Mouse (Mus musculus): ENCODE data around the gene B3gnt3.

Gene B3gnt3

GRCm38 (mm10) chr8:71676803-71677202 is 24.8 kb downstream of the B3gnt3 start:
- no peak for DNase-seq

- peak; percentile 63 for DNase-seq
Observed at GRCm38 (mm10) chr8:71676020-71676741, 25.4 kb downstream of the B3gnt3 start, which contains the start of gene Jak3. Gene Jak3 (plus strand): TSS chr8:71676296.

GRCm38 (mm10) chr8:71675456-71676019 is 26.1 kb downstream of the B3gnt3 start:
- DNase-seq: no peak

- no peak for DNase-seq
Observed at GRCm38 (mm10) chr8:71674071-71674470, 27.5 kb downstream of the B3gnt3 start.

DNA sequence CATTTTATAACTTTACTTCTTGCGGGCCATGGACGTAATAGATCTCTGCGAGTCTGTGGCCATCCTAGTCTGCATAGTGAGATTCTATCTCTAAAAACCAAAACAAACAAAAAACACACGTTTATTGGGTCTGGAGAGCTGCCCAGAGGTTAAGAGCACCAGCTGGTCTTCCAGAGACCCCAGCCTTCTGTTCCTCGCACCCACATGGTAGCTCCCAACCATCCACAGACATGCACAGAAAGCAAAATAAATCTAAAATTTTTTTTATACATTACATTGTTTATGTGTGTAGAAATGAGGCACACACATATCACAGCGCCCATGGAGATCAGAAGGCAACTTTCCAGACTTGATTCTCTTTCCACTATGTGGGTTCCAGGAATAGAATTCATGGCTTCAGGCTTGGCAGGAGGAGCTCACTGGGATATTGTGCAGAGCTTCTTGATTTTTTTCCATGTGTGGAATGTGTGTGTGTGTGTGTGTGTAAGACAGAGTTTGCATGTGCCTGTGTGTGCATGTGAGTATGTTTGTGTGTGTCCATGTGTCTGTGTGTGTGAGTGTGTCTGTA is 29.3 kb downstream of the B3gnt3 start:
- DNase-seq: no peak

GRCm38 (mm10) chr8:71671549-71671965 is 30.0 kb downstream of the B3gnt3 start, which contains the start of gene Unc13a:
Gene Unc13a (minus strand): TSS chr8:71671757.
- peak; percentile 91 for DNase-seq

DNA sequence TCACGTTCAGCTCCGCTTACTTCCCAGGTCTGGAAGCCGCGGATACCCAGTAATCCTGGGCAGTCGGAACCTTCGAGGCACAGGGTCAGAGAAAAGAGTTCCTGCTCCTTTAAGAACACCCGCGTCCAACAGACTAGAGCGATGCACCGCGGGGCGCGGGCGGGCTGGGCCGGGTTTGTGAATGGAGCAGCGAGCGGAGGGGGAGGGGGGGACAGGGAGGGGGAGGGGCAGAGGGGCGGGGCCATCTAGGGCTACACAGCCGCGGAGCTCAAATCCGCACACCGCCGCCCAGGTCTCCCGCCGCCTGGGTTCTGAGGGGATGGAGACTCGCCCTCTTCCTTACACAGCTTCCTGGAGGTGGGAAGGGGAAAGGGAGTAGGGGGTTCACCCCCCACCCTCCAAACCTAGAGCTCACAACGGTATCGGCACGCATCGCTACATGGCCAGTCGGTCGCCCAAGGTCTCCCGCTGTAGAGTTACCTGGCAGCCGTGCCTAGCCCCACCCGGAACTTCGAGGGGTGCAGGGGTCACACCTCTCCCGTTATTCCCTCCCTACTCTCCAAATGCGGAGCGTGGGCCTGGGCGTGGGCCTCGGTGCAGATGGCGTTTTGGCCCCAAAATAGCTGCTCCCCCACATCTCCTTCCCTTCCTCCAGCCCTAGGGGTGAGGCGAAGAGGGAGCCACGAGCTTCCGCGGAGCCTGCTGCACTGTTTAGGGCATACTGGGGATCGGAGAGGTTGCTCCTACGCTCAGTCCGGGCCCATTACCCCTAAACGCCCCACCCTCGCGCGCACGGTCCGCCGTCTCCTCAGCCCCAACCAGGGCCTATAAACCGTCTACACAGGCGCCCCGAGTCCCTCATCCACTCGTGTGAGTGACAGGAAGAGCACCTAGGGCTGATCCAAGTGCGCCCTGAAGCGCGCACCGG is 30.7 kb downstream of the B3gnt3 start:
- peak; percentile 90 for DNase-seq

DNA sequence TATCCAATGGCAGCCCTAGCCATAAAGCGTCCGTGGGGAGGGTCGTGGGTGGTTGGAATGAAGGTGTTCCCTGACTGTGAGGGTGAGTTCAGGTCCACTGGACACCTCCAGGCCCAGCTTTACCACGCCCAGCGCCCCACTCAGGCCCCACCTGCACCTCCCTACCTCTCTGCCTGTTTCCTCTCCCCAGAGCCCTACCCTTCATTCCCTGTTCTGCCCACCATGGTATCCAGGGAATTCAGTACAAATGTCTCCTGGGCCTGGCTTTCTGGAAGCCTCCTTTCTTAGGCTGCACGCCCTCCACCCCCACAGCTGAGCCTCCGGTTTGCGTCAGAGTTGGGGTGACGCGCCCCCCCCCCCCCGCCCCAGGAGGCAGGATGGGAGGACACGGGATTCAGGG is 31.4 kb downstream of the B3gnt3 start:
- no peak for DNase-seq

GRCm38 (mm10) chr8:71668220-71668975 is 33.2 kb downstream of the B3gnt3 start:
- DNase-seq: peak; percentile 56

DNA sequence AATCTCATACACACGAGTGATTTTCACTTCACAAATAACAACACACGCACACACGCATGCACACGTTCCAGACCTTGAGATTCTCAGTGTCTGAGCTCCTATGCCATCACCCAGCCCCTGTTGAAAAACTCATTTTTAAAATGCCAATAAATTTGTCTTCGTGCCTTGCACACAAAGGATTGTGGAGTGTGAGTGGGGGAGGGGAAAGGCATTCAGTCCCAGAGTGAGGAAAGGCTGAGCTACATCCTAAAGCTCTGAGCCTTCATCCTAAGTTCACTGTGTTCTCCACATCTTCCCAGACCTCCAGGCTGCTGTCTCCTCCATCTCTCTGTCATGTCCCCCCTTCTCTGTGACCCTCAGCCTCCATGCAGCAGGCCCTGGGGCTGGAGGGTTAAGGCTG is 34.3 kb downstream of the B3gnt3 start:
- DNase-seq: no peak

DNA sequence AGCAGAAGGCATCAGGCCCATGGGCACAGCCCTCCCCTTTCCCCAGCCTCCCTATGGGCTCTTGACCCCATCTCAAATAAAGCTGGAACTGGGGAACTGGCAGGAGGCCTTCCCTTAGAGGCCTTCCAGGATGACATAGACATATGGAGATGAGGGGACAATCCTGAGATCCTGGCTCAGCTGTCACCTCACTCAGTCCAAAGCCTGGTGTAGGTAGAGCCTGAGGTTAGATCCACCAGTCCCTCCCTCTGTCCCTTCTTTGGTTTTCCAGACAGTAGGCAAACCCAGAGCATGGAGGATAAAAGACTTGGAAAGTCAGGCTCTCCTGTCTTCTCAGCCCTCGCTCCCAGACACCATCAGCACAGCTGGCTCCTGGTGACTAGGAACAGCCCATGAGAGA is 34.7 kb downstream of the B3gnt3 start:
- DNase-seq: no peak

- DNase-seq: peak; percentile 86
Observed at GRCm38 (mm10) chr8:71665331-71666130, 36.1 kb downstream of the B3gnt3 start.

GRCm38 (mm10) chr8:71660325-71661120 is 41.1 kb downstream of the B3gnt3 start:
- DNase-seq: peak; percentile 90

GRCm38 (mm10) chr8:71659751-71660150 is 41.8 kb downstream of the B3gnt3 start:
- peak; percentile 57 for DNase-seq

DNA sequence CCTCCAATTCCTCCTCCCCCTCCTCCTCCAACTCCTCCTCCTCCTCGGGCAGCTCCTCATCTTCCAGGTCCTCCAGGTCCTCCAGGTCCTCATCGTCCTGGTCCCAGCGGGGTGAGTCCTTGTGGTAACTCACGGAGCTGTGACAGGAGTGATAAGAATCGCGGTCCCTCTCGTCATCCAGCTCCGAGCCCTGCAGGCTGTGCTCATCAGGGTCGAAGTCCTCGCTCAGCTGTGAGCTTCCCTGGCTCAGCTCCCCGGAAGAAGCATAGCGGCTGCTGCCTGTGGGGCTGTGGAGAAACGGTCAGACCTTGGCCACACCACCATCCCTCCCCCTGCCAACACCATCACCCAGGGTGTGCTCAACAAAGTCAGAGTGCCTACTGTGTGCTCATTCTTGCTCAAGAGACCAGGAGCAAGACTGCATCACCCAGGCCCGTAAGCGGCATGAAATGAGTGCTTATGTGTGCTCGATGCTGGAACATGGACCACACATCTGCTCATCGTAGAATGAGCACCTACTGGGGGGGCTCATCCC is 43.0 kb downstream of the B3gnt3 start:
- DNase-seq: peak; percentile 19

GRCm38 (mm10) chr8:71657816-71658215 is 43.8 kb downstream of the B3gnt3 start:
- DNase-seq: no peak

- peak; percentile 59 for DNase-seq
Observed at GRCm38 (mm10) chr8:71654600-71654999, 47.0 kb downstream of the B3gnt3 start.

- DNase-seq: no peak
Observed at GRCm38 (mm10) chr8:71645510-71645909, 56.1 kb downstream of the B3gnt3 start.
